Comparison of ENCODE assay signal across 14 mouse cellular contexts in the genomic region with DNA sequence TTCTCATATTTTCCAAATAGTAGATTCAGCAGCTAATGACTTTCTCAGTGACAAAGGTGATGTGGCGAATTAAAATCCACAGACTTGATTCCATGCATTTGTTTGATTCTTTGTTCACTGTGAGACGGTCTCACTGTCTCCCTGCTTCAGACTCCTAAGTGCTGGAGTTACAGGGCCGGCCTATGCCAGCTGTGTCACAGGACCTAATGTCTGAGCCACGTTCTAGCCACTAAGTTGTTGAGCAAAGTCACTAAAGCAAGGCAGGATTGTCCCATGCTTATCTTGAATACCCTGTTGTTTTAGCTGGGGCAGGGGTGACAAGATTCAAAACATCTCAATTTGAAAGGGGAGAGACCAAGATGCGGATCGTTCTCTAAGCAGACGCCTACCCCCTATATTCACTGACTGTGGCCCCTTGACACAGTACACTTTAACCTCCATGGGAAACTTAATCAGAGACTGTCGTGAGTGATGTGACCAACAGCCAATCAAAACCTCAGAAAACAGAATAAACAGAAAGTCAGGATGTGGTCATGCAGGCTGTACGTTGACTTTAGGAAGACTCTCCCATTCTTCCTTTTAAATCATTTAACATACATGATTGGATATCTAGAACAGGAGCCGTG.
A peak's percentile ranks its signal among the peaks of the same experiment; 100 is the strongest.
DNase-seq lines count a peak whose midpoint lies in the region; ATAC-seq and TF ChIP-seq lines count a peak whose summit lies in the region.
"Had no signal": no experiment of that assay in that cellular context is flagged by ENCODE, and none has a peak within 500 bp of the region (broad histone marks: within the 10 kb centered on the region; RNA-seq: fewer than 3 reads in every experiment).

No protein-coding gene starts in this region.

- no peak overlapping the region for H3K4me2 ChIP-seq in midbrain, embryonic 11.5 days
- H3K4me2 ChIP-seq in midbrain, embryonic 15.5 days, result no peak overlapping the region
- peak overlapping the region; percentile 39 for H3K4me2 ChIP-seq in embryonic facial prominence, embryonic 14.5 days (ENCODE audit: low read depth, low read length)
- H3K4me2 ChIP-seq: hindbrain, embryonic 15.5 days; lung, embryonic 15.5 days had no signal

- H3K27ac ChIP-seq in midbrain, embryonic 11.5 days (ENCODE audit: low read depth, low read length), result no peak overlapping the region
- H3K27ac ChIP-seq in midbrain, embryonic 15.5 days, result no peak overlapping the region
- no peak overlapping the region for H3K27ac ChIP-seq in embryonic facial prominence, embryonic 14.5 days (replicated peaks; ENCODE audit: low read depth, low read length)
- H3K27ac ChIP-seq in layer of hippocampus, adult 2 months, result no peak overlapping the region
- H3K27ac ChIP-seq: hindbrain, embryonic 15.5 days; left cerebral cortex, adult 2 months; lung, embryonic 15.5 days had no signal

- H3K9me3 ChIP-seq in midbrain, embryonic 11.5 days (ENCODE audit: control insufficient read depth, low read length), result no peaks in the 10 kb centered on the region
- no peaks in the 10 kb centered on the region for H3K9me3 ChIP-seq in midbrain, embryonic 15.5 days
- H3K9me3 ChIP-seq in embryonic facial prominence, embryonic 14.5 days (ENCODE audit: control insufficient read depth, low read length), result no peaks in the 10 kb centered on the region
- H3K9me3 ChIP-seq: hindbrain, embryonic 15.5 days; lung, embryonic 15.5 days had no signal

- no peak for TF ChIP-seq CTCF in layer of hippocampus, adult 2 months (conservative IDR thresholded peaks at IDR 0.05)

- no peaks in the 10 kb centered on the region for H3K27me3 ChIP-seq in midbrain, embryonic 11.5 days (ENCODE audit: control insufficient read depth, insufficient read depth, low read length)
- no peaks in the 10 kb centered on the region for H3K27me3 ChIP-seq in midbrain, embryonic 15.5 days (replicated peaks)
- H3K27me3 ChIP-seq in embryonic facial prominence, embryonic 14.5 days (replicated peaks; ENCODE audit: control insufficient read depth, insufficient read depth, low read length), result peaks cover 3% of the 10 kb centered on the region; the same call in 1 of the 2 replicates
- H3K27me3 ChIP-seq: hindbrain, embryonic 15.5 days; lung, embryonic 15.5 days had no signal

- no peak overlapping the region for H3K9ac ChIP-seq in midbrain, embryonic 11.5 days (ENCODE audit: low read length)
- H3K9ac ChIP-seq in midbrain, embryonic 15.5 days, result no peak overlapping the region
- no peak overlapping the region for H3K9ac ChIP-seq in embryonic facial prominence, embryonic 14.5 days (ENCODE audit: low read depth, low read length)
- H3K9ac ChIP-seq: hindbrain, embryonic 15.5 days; lung, embryonic 15.5 days had no signal

- H3K36me3 ChIP-seq in midbrain, embryonic 11.5 days (ENCODE audit: control insufficient read depth, insufficient read depth, low read length), result no peaks in the 10 kb centered on the region
- no peaks in the 10 kb centered on the region for H3K36me3 ChIP-seq in midbrain, embryonic 15.5 days (replicated peaks)
- no peaks in the 10 kb centered on the region for H3K36me3 ChIP-seq in embryonic facial prominence, embryonic 14.5 days (ENCODE audit: control insufficient read depth, insufficient read depth, low read length)
- H3K36me3 ChIP-seq: hindbrain, embryonic 15.5 days; lung, embryonic 15.5 days had no signal

- H3K4me1 ChIP-seq in midbrain, embryonic 11.5 days (ENCODE audit: control insufficient read depth, insufficient read depth, low read length), result peaks cover 5% of the 10 kb centered on the region
- H3K4me1 ChIP-seq in midbrain, embryonic 15.5 days, result peaks cover 11% of the 10 kb centered on the region; the same call in 1 of the 2 replicates
- H3K4me1 ChIP-seq in embryonic facial prominence, embryonic 14.5 days (ENCODE audit: control insufficient read depth, insufficient read depth, low read length), result peaks cover 9% of the 10 kb centered on the region; the same call in 1 of the 2 replicates

- 54% methylated on average over 10 of the region's 10 CpGs for WGBS in midbrain, embryonic 11.5 days
- whole genome bisulfite sequencing in midbrain, embryonic 15.5 days, result 46% methylated on average over 10 of the region's 10 CpGs
- 35% methylated on average over 10 of the region's 10 CpGs for WGBS in embryonic facial prominence, embryonic 14.5 days

- no peak for DNase-seq in midbrain, embryonic 11.5 days (ENCODE audit: low spot score, missing footprints)
- DNase-seq in adipocyte (ENCODE audit: low spot score), result peak; percentile 46
- DNase-seq in embryonic facial prominence, embryonic 14.5 days (ENCODE audit: low spot score), result no peak
- no peak for DNase-seq in layer of hippocampus, postnatal 36 days
- DNase-seq in layer of hippocampus, adult 2 months (ENCODE audit: low spot score in 2 of 2), result no peak
- DNase-seq in kidney, adult 11 months, result no peak
- DNase-seq: kidney, postnatal 10 days; spleen, adult 18-20 months had no signal

- H3K4me3 ChIP-seq in midbrain, embryonic 11.5 days (ENCODE audit: low read depth, low read length), result no peak overlapping the region
- H3K4me3 ChIP-seq in midbrain, embryonic 15.5 days, result no peak overlapping the region
- peak overlapping the region; percentile 8; the same call in 1 of the 2 replicates for H3K4me3 ChIP-seq in embryonic facial prominence, embryonic 14.5 days (ENCODE audit: low read depth, low read length)
- no peak overlapping the region for H3K4me3 ChIP-seq in layer of hippocampus, adult 2 months
- H3K4me3 ChIP-seq: hindbrain, embryonic 15.5 days; left cerebral cortex, adult 2 months; lung, embryonic 15.5 days had no signal

- ATAC-seq in midbrain, embryonic 11.5 days (ENCODE audit: low FRiP score), result peak; percentile 61; the same call in 1 of the 2 replicates
- no peak for ATAC-seq in midbrain, embryonic 15.5 days (replicated peaks)
- ATAC-seq in embryonic facial prominence, embryonic 14.5 days (ENCODE audit: low read depth), result no peak; the same call in 1 of the 2 replicates
- peak; percentile 24; the same call in 1 of the 2 replicates for ATAC-seq in megakaryocyte-erythroid progenitor cell, adult 5-6 weeks (replicated peaks; ENCODE audit: low FRiP score, low TSS enrichment, poor library complexity, severe bottlenecking)
- ATAC-seq: midbrain, embryonic 16.5 days had no signal

Comparison
In these comparisons a context has a peak if more than half of its experiments do, and no peak if none do; other contexts are left out.
1. ATAC-seq: peak in midbrain, embryonic 11.5 days (single experiment) and megakaryocyte-erythroid progenitor cell, adult 5-6 weeks (single experiment); none in midbrain, embryonic 15.5 days (single experiment) and embryonic facial prominence, embryonic 14.5 days (single experiment).